Mouse (Mus musculus) brain, embryonic 18.5 days (tissue): Measurements from ENCODE around the gene Hbs1l.

Source experiments
- DNase-seq: peaks from one replicate; pipeline ENCODE4 v3.0.0-alpha.2; 2012; ENCODE audit warnings: low read depth, low spot score

Hbs1l gene

GRCm38 (mm10) chr10:21304672-21305632, 9.2 kb downstream of the Hbs1l start:
- DNase-seq: no peak

DNA sequence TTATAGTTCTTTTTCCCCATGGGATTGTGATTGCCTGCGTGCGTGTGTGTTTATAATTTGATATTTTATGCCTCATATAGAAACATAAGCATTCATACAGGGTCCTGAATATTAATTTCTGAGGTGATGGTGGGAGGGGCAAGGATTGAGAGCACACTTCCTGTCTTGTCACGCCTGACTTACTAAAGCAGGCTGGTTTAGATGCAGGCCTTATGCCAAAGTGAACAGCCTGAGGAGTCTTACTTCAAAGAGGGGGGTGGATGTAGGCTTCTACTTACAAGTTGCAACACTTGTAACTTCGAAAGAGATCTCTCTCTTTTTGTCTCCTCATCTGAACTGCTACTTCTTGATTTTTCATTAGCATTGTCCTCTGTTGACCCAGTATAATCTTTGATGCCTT, 18.0 kb downstream of the Hbs1l start:
- no peak for DNase-seq

GRCm38 (mm10) chr10:21316123-21316522, 20.3 kb downstream of the Hbs1l start:
- no peak for DNase-seq

DNA sequence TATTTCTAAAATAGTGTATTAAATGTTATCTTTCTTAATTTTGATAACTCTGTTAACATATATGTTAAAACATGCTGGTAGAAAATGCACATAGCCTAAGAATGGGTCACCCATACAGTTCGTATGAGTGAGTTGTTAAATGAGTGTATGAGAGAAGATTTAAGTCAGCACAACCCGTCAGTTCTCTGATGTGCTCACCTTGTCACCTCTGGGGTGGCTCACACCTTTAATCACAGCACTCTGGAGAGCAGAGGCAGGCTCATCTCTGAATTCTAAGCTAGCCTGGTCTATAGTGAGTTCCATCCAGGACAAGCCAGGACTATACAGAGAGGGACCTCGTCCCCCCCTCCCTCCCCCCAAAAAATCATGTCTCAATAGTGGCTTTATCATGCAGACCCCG, 22.5 kb downstream of the Hbs1l start:
- no peak for DNase-seq

- no peak for DNase-seq
Measured at GRCm38 (mm10) chr10:21318996-21319395, 23.2 kb downstream of the Hbs1l start.

DNA sequence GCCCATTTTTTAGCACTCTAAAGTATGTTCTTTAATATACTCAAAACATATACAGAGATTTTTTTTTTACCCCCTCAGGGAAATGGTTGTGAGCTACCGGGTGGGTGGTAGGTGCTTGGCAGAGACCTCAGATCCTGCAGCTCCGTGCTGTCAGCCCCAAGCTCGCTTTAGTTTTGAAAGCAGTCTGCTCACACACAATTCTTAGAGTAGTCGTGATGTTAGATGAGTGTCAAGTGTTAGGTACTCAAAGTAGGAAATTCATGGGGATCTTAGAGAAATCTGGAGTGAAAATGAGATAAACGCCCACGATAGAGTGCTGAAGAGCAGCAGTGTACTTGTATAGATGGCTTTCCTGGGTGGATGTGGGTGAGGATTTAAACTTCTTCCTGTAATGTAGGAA, 24.8 kb downstream of the Hbs1l start:
- no peak for DNase-seq

GRCm38 (mm10) chr10:21326352-21326751, 30.6 kb downstream of the Hbs1l start:
- DNase-seq: no peak

DNA sequence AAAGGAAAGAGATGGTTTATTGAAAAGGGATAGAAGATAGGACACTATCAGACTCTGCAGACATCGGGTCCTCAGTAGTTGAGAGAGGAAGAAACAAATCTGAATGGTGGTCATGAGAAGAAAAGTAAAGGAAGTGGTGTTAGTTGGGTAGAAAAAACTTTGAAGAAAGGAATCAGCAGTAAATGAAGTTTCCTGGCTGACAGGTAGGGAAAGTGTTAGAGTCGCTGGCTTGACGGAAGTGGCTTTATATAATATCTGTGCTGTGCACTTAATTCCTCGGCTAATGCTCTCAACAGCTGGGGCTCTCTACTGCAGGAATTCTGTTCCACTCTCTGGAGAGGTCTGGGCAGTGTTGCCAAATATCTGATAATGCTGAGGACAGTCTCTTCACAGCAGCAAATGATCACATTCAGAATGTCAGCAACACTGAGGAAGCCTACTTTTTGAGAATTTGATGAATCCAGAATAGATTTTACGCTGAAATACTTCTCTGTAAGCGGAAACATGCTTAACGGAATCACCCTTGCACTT, 31.9 kb downstream of the Hbs1l start:
- no peak for DNase-seq

- no peak for DNase-seq
Measured at GRCm38 (mm10) chr10:21334349-21335105, 38.7 kb downstream of the Hbs1l start.

GRCm38 (mm10) chr10:21335534-21335933, 39.8 kb downstream of the Hbs1l start:
- no peak for DNase-seq

GRCm38 (mm10) chr10:21337191-21337590, 41.4 kb downstream of the Hbs1l start:
- DNase-seq: no peak

DNA sequence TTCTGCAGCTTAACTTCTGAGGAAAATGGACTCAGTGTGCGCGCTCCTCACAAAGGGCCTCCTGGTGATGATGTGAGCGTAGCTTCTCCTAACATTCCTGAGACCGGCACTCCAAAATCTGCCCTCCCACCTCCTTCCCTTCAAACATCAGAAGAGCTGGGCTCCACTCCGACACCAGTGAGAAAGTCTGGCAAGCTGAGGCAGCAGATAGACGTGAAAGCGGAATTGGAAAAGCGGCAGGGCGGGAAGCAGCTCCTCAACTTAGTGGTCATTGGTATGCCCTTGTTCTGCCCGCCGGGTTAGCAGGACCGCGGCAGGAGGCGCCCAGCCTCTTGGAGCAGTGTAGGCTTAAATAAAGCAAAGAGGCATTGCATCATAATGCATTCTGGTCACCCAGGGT, 45.9 kb downstream of the Hbs1l start:
- DNase-seq: no peak

DNA sequence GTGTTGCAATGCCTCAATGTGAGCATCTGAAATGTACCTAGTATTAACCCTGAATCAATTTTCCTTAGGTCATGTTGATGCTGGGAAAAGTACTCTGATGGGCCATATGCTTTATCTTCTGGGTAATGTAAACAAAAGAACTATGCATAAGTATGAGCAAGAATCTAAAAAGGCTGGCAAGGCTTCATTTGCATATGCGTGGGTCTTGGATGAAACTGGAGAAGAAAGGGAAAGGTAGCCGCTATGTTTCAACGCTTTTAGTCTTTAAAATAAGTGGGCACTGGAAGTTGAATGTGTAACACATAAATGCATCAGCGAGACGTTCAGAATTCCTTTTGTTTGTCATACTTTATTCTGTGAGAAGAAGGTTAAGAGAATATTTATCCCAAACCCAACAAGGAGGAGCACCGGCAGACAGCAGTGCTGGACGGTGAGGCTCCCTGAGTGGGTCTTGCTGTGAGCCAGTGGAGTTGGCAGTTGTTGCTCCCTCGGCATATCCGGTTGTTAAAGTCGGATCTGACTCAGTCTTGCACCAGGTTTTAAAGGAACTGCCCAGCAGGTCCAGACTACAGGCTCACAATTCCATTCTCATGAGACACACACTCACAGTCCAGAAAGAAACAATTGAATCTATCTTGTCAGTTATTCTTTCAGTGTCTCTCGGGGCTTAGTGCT, 46.7 kb downstream of the Hbs1l start:
- DNase-seq: no peak

DNA sequence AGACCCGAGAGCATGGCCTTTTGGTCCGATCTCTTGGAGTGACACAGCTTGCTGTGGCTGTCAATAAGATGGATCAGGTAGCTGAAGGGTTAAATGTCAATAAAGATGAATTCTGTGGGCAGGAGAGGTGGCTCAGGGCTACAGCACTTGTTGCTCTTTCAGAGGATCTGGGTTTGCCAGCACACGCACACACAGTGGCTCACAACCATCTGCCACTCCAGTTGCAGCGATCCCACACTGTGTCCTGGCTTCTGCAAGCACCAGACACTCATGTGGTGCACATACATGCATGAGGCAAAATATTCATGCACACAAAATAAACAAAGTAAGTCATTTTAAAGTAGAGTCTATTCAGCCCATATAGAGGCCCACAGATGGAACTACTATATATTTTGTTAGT, 51.6 kb downstream of the Hbs1l start:
- no peak for DNase-seq

GRCm38 (mm10) chr10:21349449-21349848, 53.7 kb downstream of the Hbs1l start:
- DNase-seq: no peak

GRCm38 (mm10) chr10:21349946-21350345, 54.2 kb downstream of the Hbs1l start:
- DNase-seq: no peak

- no peak for DNase-seq
Measured at GRCm38 (mm10) chr10:21350531-21351515, 55.0 kb downstream of the Hbs1l start.

DNA sequence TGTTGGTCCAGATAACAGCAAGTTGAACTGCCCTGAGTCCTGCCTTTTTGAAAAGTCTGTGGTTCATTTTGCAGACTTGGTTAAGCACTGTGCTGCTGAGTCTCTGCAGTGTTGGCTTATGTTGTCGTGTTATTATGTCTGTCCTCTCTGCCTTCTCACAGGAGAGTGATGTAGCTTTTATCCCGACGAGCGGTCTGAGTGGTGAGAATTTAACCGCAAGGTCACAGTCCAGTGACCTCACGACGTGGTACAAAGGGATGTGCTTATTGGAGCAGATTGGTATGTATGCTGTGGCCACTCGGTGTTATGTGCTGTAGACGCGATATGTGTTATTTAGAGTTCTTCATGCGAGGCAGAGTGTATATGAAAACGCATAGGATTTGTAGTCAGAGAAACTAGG, 56.0 kb downstream of the Hbs1l start:
- DNase-seq: no peak

- DNase-seq: no peak
Measured at GRCm38 (mm10) chr10:21353890-21354289, 58.1 kb downstream of the Hbs1l start.

- DNase-seq: no peak
Measured at GRCm38 (mm10) chr10:21354506-21354905, 58.7 kb downstream of the Hbs1l start.

DNA sequence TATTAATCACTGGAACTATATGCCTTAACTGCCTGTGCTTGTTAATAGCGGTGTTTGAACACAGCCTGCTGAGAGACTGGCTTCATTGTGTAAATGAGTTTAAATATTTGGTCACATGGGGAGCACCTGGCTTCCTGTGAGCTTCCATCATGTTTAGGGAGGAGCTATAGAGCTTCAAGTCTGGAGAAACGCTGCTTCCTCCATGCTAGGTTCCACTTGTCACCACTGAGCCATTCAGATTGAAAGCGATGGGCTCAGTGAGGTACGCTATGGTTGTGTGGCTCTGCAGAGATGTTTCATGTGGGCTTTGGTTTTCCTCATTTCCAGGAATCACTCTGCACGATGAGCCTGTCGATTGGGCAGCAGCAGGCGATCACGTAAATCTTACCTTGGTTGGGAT, 62.2 kb downstream of the Hbs1l start:
- no peak for DNase-seq
